Mouse (Mus musculus): Measurements from ENCODE around the gene Gm6377. TPM values are rescaled to one million over a fixed set of nuclear protein-coding genes. Genes with fewer than 3 reads are reported as not detected.

The Gm6377 gene
- polyA plus RNA-seq (2014; fragmentation: Illumina TruSeq; extraction: RNeasy Lipid Tissue Mini Kit (QIAGEN cat#74804)), result 3.1 TPM

DNA sequence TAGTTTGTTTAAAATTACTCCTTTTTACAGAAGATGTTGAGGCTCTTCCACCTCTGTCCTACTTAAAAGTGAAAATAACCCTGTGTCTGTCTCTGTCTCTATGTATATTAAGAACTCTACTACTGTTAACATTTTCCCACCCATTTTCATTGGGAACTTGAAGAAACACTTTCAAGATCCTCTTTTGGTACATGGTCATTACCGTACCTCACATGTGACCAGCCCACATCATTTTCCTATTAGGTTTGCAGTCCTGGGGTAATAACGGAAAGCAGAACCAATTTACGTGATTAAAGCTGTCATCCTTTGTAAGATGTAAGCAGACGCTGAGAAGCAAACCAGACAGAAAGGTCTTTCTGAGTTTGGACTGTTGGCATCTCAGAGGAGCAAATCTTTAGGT, at the start of gene Gm6377:
Gene Gm6377 (plus strand): TSS at position 289 of the 400 bp plus-strand sequence.

Other genes starting within 250 kb of the Gm6377 start
- gene Hmgn5, start 183.4 kb upstream of the Gm6377 start, polyA plus RNA-seq (2014; fragmentation: Illumina TruSeq; extraction: RNeasy Lipid Tissue Mini Kit (QIAGEN cat#74804)), result 126 TPM
- gene Sh3bgrl, start 101.4 kb upstream of the Gm6377 start, polyA plus RNA-seq (2014; fragmentation: Illumina TruSeq; extraction: RNeasy Lipid Tissue Mini Kit (QIAGEN cat#74804)), result 1,057 TPM

Measured in ovary, adult 10 weeks (tissue).